Mouse (Mus musculus): ENCODE data around the gene Mrpl49. TPM values are rescaled to one million over a fixed set of nuclear protein-coding genes. Genes with fewer than 3 reads are reported as not detected.

The Mrpl49 gene
- polyA plus RNA-seq, 1 experiment = 6.3 TPM

- TF ChIP-seq GATA1 (IDR thresholded peaks at IDR 0.05; ENCODE audit: low read length) (no peak), TAL1 (IDR thresholded peaks at IDR 0.05; ENCODE audit: low read length) (no peak)
- H3K4me3 ChIP-seq (replicated peaks) = no peak overlapping the region
- H3K36me3 ChIP-seq (ENCODE audit: control insufficient read depth) = no peaks in the 10 kb centered on the region
- no peaks in the 10 kb centered on the region; the same call in 1 of the 2 replicates for H3K27me3 ChIP-seq (ENCODE audit: control insufficient read depth)
- H3K4me1 ChIP-seq (ENCODE audit: control insufficient read depth) = peaks cover 9% of the 10 kb centered on the region
- no peaks in the 10 kb centered on the region for H3K9me3 ChIP-seq (ENCODE audit: control insufficient read depth, low read length)
Measured at GRCm38 (mm10) chr19:6028991-6029390, 28.6 kb downstream of the Mrpl49 start.

- no peak overlapping the region for H3K4me3 ChIP-seq (replicated peaks)
- no peaks in the 10 kb centered on the region; the same call in 1 of the 2 replicates for H3K27me3 ChIP-seq (ENCODE audit: control insufficient read depth)
- TF ChIP-seq TAL1 (IDR thresholded peaks at IDR 0.05; ENCODE audit: low read length) (no peak), GATA1 (IDR thresholded peaks at IDR 0.05; ENCODE audit: low read length) (no peak)
- H3K4me1 ChIP-seq (ENCODE audit: control insufficient read depth) = peaks cover 6% of the 10 kb centered on the region
- H3K9me3 ChIP-seq (ENCODE audit: control insufficient read depth, low read length) = no peaks in the 10 kb centered on the region
- H3K36me3 ChIP-seq (ENCODE audit: control insufficient read depth) = no peaks in the 10 kb centered on the region
Measured at GRCm38 (mm10) chr19:6023930-6024329, 33.7 kb downstream of the Mrpl49 start.

- H3K4me1 ChIP-seq (ENCODE audit: control insufficient read depth) = peaks cover 15% of the 10 kb centered on the region
- no peak overlapping the region for H3K4me3 ChIP-seq (replicated peaks)
- no peak for TF ChIP-seq TAL1 (IDR thresholded peaks at IDR 0.05; ENCODE audit: low read length)
- no peak for TF ChIP-seq GATA1 (IDR thresholded peaks at IDR 0.05; ENCODE audit: low read length)
- H3K27me3 ChIP-seq (ENCODE audit: control insufficient read depth) = no peaks in the 10 kb centered on the region; the same call in 1 of the 2 replicates
- no peaks in the 10 kb centered on the region for H3K36me3 ChIP-seq (ENCODE audit: control insufficient read depth)
- H3K9me3 ChIP-seq (ENCODE audit: control insufficient read depth, low read length) = no peaks in the 10 kb centered on the region
Measured at GRCm38 (mm10) chr19:6023059-6023458, 34.5 kb downstream of the Mrpl49 start.

GRCm38 (mm10) chr19:6020276-6020675 is 37.3 kb downstream of the Mrpl49 start:
- Histone ChIP-seq H3K27me3 (ENCODE audit: control insufficient read depth) (no peaks in the 10 kb centered on the region; the same call in 1 of the 2 replicates), H3K9me3 (ENCODE audit: control insufficient read depth, low read length) (no peaks in the 10 kb centered on the region), H3K36me3 (ENCODE audit: control insufficient read depth) (peaks cover 3% of the 10 kb centered on the region; the same call in 1 of the 2 replicates), H3K4me3 (replicated peaks) (no peak overlapping the region), H3K4me1 (ENCODE audit: control insufficient read depth) (peaks cover 43% of the 10 kb centered on the region)
- TF ChIP-seq GATA1 (IDR thresholded peaks at IDR 0.05; ENCODE audit: low read length) (no peak), TAL1 (IDR thresholded peaks at IDR 0.05; ENCODE audit: low read length) (no peak)

GRCm38 (mm10) chr19:6018142-6019089 is 39.2 kb downstream of the Mrpl49 start:
- no peaks in the 10 kb centered on the region for H3K9me3 ChIP-seq (ENCODE audit: control insufficient read depth, low read length)
- no peak for TF ChIP-seq TAL1 (IDR thresholded peaks at IDR 0.05; ENCODE audit: low read length)
- no peak for TF ChIP-seq GATA1 (IDR thresholded peaks at IDR 0.05; ENCODE audit: low read length)
- peaks cover 60% of the 10 kb centered on the region for H3K4me1 ChIP-seq (ENCODE audit: control insufficient read depth)
- peak overlapping the region; percentile 54 for H3K4me3 ChIP-seq (replicated peaks)
- no peaks in the 10 kb centered on the region; the same call in 1 of the 2 replicates for H3K27me3 ChIP-seq (ENCODE audit: control insufficient read depth)
- H3K36me3 ChIP-seq (ENCODE audit: control insufficient read depth) = peaks cover 17% of the 10 kb centered on the region

- TF ChIP-seq TAL1 (IDR thresholded peaks at IDR 0.05; ENCODE audit: low read length) (no peak), GATA1 (IDR thresholded peaks at IDR 0.05; ENCODE audit: low read length) (no peak)
- Histone ChIP-seq H3K4me3 (replicated peaks) (peak overlapping the region; percentile 97), H3K9me3 (ENCODE audit: control insufficient read depth, low read length) (no peaks in the 10 kb centered on the region), H3K4me1 (ENCODE audit: control insufficient read depth) (peaks cover 76% of the 10 kb centered on the region), H3K27me3 (ENCODE audit: control insufficient read depth) (no peaks in the 10 kb centered on the region), H3K36me3 (ENCODE audit: control insufficient read depth) (peaks cover 35% of the 10 kb centered on the region)
Measured at GRCm38 (mm10) chr19:6016532-6016931, 41.1 kb downstream of the Mrpl49 start.

GRCm38 (mm10) chr19:6015511-6016315 is 41.9 kb downstream of the Mrpl49 start, which contains the start of gene Capn1:
TSS of gene Capn1 (minus strand) at chr19:6015897.
- Histone ChIP-seq H3K4me1 (ENCODE audit: control insufficient read depth) (peaks cover 85% of the 10 kb centered on the region), H3K36me3 (ENCODE audit: control insufficient read depth) (peaks cover 43% of the 10 kb centered on the region)
- TF ChIP-seq TAL1 (IDR thresholded peaks at IDR 0.05; ENCODE audit: low read length) (no peak), GATA1 (IDR thresholded peaks at IDR 0.05; ENCODE audit: low read length) (no peak)

GRCm38 (mm10) chr19:6014991-6015510 is 42.5 kb downstream of the Mrpl49 start:
- Histone ChIP-seq H3K9me3 (ENCODE audit: control insufficient read depth, low read length) (no peaks in the 10 kb centered on the region), H3K4me3 (replicated peaks) (peak overlapping the region; percentile 97), H3K27me3 (ENCODE audit: control insufficient read depth) (no peaks in the 10 kb centered on the region), H3K4me1 (ENCODE audit: control insufficient read depth) (peaks cover 90% of the 10 kb centered on the region), H3K36me3 (ENCODE audit: control insufficient read depth) (peaks cover 50% of the 10 kb centered on the region)
- TF ChIP-seq TAL1 (IDR thresholded peaks at IDR 0.05; ENCODE audit: low read length) (no peak), GATA1 (IDR thresholded peaks at IDR 0.05; ENCODE audit: low read length) (peak; percentile 71)

More at GRCm38 (mm10) chr19:6015511-6016315, 41.9 kb downstream of the Mrpl49 start, which contains the start of gene Capn1:
- H3K4me3 ChIP-seq (replicated peaks) = peak within 1 kb of the TSS; percentile 97
- no peaks in the 10 kb centered on the region for H3K27me3 ChIP-seq (ENCODE audit: control insufficient read depth)
- H3K9me3 ChIP-seq (ENCODE audit: control insufficient read depth, low read length) = no peaks in the 10 kb centered on the region

Data from erythroblast, embryonic 14.5 days (primary cell).